Mouse (Mus musculus) kidney, postnatal 25 days (tissue): ENCODE results near the gene Car14.
A peak's percentile ranks its signal among the peaks of the same experiment; 100 is the strongest.
"Not testable (repeated sequence)": the region's sequence is repeated elsewhere in the genome, so short reads cannot be mapped to it uniquely, and the experiment has no call there.

Experiments used
- DNase-seq, 2 experiments: peaks; one replicate each; pipeline ENCODE4 v3.0.0; 2021; ENCODE audit warnings: mixed read lengths in 2 of 2

Car14 gene

GRCm38 (mm10) chr3:95891211-95892065 is 13.1 kb downstream of the Car14 start, which contains the start of gene BC028528:
BC028528 (minus strand) TSS chr3:95892005.
- DNase-seq: peak in 1 of 2 experiments; percentile 31

GRCm38 (mm10) chr3:95889664-95890063 is 14.8 kb downstream of the Car14 start:
- DNase-seq: no peak

GRCm38 (mm10) chr3:95887596-95887995 is 16.9 kb downstream of the Car14 start:
- peak; percentile 67 to 81 for DNase-seq

GRCm38 (mm10) chr3:95884400-95884799 is 20.1 kb downstream of the Car14 start:
- peak; percentile 63 to 75 for DNase-seq

GRCm38 (mm10) chr3:95882816-95883425 is 21.6 kb downstream of the Car14 start:
- peak; percentile 88 to 92 for DNase-seq

GRCm38 (mm10) chr3:95881979-95882815 is 22.3 kb downstream of the Car14 start, which contains the start of gene Ciart:
Ciart (minus strand) TSS chr3:95882251.
- peak; percentile 96 to 99 for DNase-seq

GRCm38 (mm10) chr3:95879063-95879462 is 25.4 kb downstream of the Car14 start:
- DNase-seq: no peak

- DNase-seq: no peak
Measured at GRCm38 (mm10) chr3:95872048-95872447, 32.4 kb downstream of the Car14 start.

- peak; percentile 88 to 97 for DNase-seq
Measured at GRCm38 (mm10) chr3:95871392-95871867, 33.1 kb downstream of the Car14 start, which contains the start of gene Mrps21. Mrps21 (minus strand) TSS chr3:95871519.

- DNase-seq: peak; percentile 21 to 57
Measured at GRCm38 (mm10) chr3:95870976-95871375, 33.5 kb downstream of the Car14 start.

- DNase-seq: peak in 1 of 2 experiments; percentile 67
Measured at GRCm38 (mm10) chr3:95867408-95867807, 37.1 kb downstream of the Car14 start.

- DNase-seq: peak; percentile 67 to 86
Measured at GRCm38 (mm10) chr3:95866071-95866470, 38.4 kb downstream of the Car14 start.

GRCm38 (mm10) chr3:95865571-95865970 is 38.9 kb downstream of the Car14 start:
- no peak for DNase-seq

- DNase-seq: peak; percentile 60 to 93
Measured at GRCm38 (mm10) chr3:95865050-95865449, 39.4 kb downstream of the Car14 start.

- no peak for DNase-seq
Measured at GRCm38 (mm10) chr3:95863578-95863977, 40.9 kb downstream of the Car14 start.

GRCm38 (mm10) chr3:95861796-95862195 is 42.7 kb downstream of the Car14 start:
- DNase-seq: peak; percentile 72 to 93

- no peak for DNase-seq
Measured at GRCm38 (mm10) chr3:95861216-95861615, 43.3 kb downstream of the Car14 start.

- DNase-seq: no peak
Measured at GRCm38 (mm10) chr3:95860323-95860722, 44.2 kb downstream of the Car14 start.

- not testable (repeated sequence) for DNase-seq
Measured at GRCm38 (mm10) chr3:95858278-95858677, 46.2 kb downstream of the Car14 start.

GRCm38 (mm10) chr3:95857050-95857449 is 47.4 kb downstream of the Car14 start:
- DNase-seq: not testable (repeated sequence)

- DNase-seq: no peak
Measured at GRCm38 (mm10) chr3:95856115-95856514, 48.4 kb downstream of the Car14 start.

GRCm38 (mm10) chr3:95855502-95856089 is 48.9 kb downstream of the Car14 start, which contains the start of gene Prpf3:
Prpf3 (minus strand) TSS chr3:95855885.
- peak; percentile 96 to 97 for DNase-seq
